15 mouse cellular contexts compared by ENCODE assay signal in the genomic region with DNA sequence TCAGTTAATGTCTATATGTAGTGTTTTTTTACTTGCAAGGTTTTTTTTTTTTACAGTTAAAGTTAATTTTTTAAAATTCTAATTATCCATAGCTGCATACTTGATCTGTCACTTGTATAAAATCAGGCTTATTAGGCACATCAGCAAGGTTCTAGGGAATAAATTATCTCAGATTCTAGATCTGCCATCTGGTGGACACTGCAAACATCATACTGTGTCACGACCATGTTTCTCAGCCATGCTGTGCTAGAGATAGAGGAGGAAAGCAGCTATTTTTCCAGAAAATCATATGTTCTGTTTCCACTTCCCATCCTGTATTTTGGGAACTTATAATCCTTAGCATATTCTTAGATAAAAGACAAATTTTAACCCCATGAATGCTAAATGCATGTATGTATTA.
DNase-seq lines count a peak whose midpoint lies in the region; ATAC-seq and TF ChIP-seq lines count a peak whose summit lies in the region.
"Had no signal": no experiment of that assay in that cellular context is flagged by ENCODE, and none has a peak within 500 bp of the region (broad histone marks: within the 10 kb centered on the region; RNA-seq: fewer than 3 reads in every experiment).

No protein-coding gene starts in this region.

- no peak overlapping the region for H3K9ac ChIP-seq in heart, postnatal 0 days (replicated peaks; ENCODE audit: low read depth, low read length)
- no peak overlapping the region for H3K9ac ChIP-seq in lung, embryonic 14.5 days
- H3K9ac ChIP-seq in lung, postnatal 0 days (replicated peaks; ENCODE audit: low read depth) = no peak overlapping the region
- H3K9ac ChIP-seq: limb, embryonic 13.5 days; lung, embryonic 15.5 days; neural tube, embryonic 13.5 days had no signal

- ATAC-seq in heart, postnatal 0 days (ENCODE audit: insufficient read depth, low read depth) = no peak
- ATAC-seq in lung, embryonic 14.5 days (ENCODE audit: insufficient read depth) = no peak
- ATAC-seq in lung, postnatal 0 days = no peak
- ATAC-seq: CD4-positive, CD25-positive, alpha-beta regulatory T cell, adult 4 months had no signal

- TF ChIP-seq EP300 in heart, postnatal 0 days (IDR thresholded peaks at IDR 0.05; ENCODE audit: low read depth) = no peak
- TF ChIP-seq EP300 in lung, postnatal 0 days (IDR thresholded peaks at IDR 0.05) = no peak

- 32% methylated on average over 1 of the region's 1 CpGs for WGBS in heart, postnatal 0 days
- WGBS in lung, embryonic 14.5 days = 31% methylated on average over 1 of the region's 1 CpGs
- WGBS in lung, postnatal 0 days = 43% methylated on average over 1 of the region's 1 CpGs

- H3K36me3 ChIP-seq in heart, postnatal 0 days (replicated peaks; ENCODE audit: control insufficient read depth, insufficient read depth, low read length) = no peaks in the 10 kb centered on the region
- H3K36me3 ChIP-seq in lung, embryonic 14.5 days (ENCODE audit: insufficient read depth) = no peaks in the 10 kb centered on the region
- H3K36me3 ChIP-seq in lung, postnatal 0 days (ENCODE audit: insufficient read depth, low read length) = no peaks in the 10 kb centered on the region
- H3K36me3 ChIP-seq: limb, embryonic 13.5 days; lung, embryonic 15.5 days; neural tube, embryonic 13.5 days had no signal

- no peaks in the 10 kb centered on the region for H3K27me3 ChIP-seq in heart, postnatal 0 days (ENCODE audit: control insufficient read depth, insufficient read depth, low read length)
- no peaks in the 10 kb centered on the region for H3K27me3 ChIP-seq in lung, embryonic 14.5 days (ENCODE audit: insufficient read depth, low read length)
- no peaks in the 10 kb centered on the region for H3K27me3 ChIP-seq in lung, postnatal 0 days (replicated peaks; ENCODE audit: insufficient read depth, low read length)
- H3K27me3 ChIP-seq: limb, embryonic 13.5 days; lung, embryonic 15.5 days; neural tube, embryonic 13.5 days had no signal

- no peak overlapping the region for H3K4me3 ChIP-seq in heart, postnatal 0 days (ENCODE audit: low read depth, low read length)
- no peak overlapping the region for H3K4me3 ChIP-seq in lung, embryonic 14.5 days (ENCODE audit: low read depth, low read length)
- no peak overlapping the region for H3K4me3 ChIP-seq in lung, postnatal 0 days (ENCODE audit: low read depth, low read length)
- H3K4me3 ChIP-seq: limb, embryonic 13.5 days; lung, embryonic 15.5 days; neural tube, embryonic 13.5 days had no signal

- no peak for DNase-seq in heart, postnatal 0 days (ENCODE audit: low spot score)
- DNase-seq in heart, postnatal 25 days (ENCODE audit: low spot score) = no peak
- DNase-seq in lung, embryonic 14.5 days = peak; percentile 1
- no peak for DNase-seq in lung, postnatal 0 days (ENCODE audit: low spot score)
- peak; percentile 2 for DNase-seq in embryo, embryonic 11 days
- peak; percentile 8 for DNase-seq in retina, postnatal 1 day
- DNase-seq in ovary, postnatal 10 days (ENCODE audit: low spot score) = no peak
- DNase-seq: adrenal gland, adult 2 months; kidney, postnatal 36 days; right cerebral cortex, postnatal 25 days; thymus, postnatal 25 days had no signal

- H3K4me1 ChIP-seq in heart, postnatal 0 days (ENCODE audit: control insufficient read depth, insufficient read depth) = no peaks in the 10 kb centered on the region
- no peaks in the 10 kb centered on the region for H3K4me1 ChIP-seq in lung, embryonic 14.5 days (ENCODE audit: insufficient read depth)
- H3K4me1 ChIP-seq in lung, postnatal 0 days (ENCODE audit: insufficient read depth, low read depth, low read length) = no peaks in the 10 kb centered on the region
- H3K4me1 ChIP-seq: limb, embryonic 13.5 days; lung, embryonic 15.5 days; neural tube, embryonic 13.5 days had no signal

- H3K27ac ChIP-seq in heart, postnatal 0 days (ENCODE audit: low read depth) = no peak overlapping the region
- H3K27ac ChIP-seq in lung, embryonic 14.5 days (ENCODE audit: low read depth) = no peak overlapping the region
- no peak overlapping the region for H3K27ac ChIP-seq in lung, postnatal 0 days (ENCODE audit: low read length)
- H3K27ac ChIP-seq: limb, embryonic 13.5 days; lung, embryonic 15.5 days; neural tube, embryonic 13.5 days had no signal

- intact Hi-C loops in heart, postnatal 25 days (cut with DNase I) = no loop called here

- no peak overlapping the region for H3K4me2 ChIP-seq in heart, postnatal 0 days (ENCODE audit: low read depth, low read length)
- H3K4me2 ChIP-seq in lung, embryonic 14.5 days = no peak overlapping the region
- no peak overlapping the region for H3K4me2 ChIP-seq in lung, postnatal 0 days (replicated peaks; ENCODE audit: low read depth, low read length)
- H3K4me2 ChIP-seq: limb, embryonic 13.5 days; lung, embryonic 15.5 days; neural tube, embryonic 13.5 days had no signal

- H3K9me3 ChIP-seq in heart, postnatal 0 days (replicated peaks; ENCODE audit: control insufficient read depth, low read length) = no peaks in the 10 kb centered on the region
- H3K9me3 ChIP-seq in lung, embryonic 14.5 days (ENCODE audit: low read depth, low read length) = no peaks in the 10 kb centered on the region
- H3K9me3 ChIP-seq in lung, postnatal 0 days (ENCODE audit: low read length) = no peaks in the 10 kb centered on the region
- H3K9me3 ChIP-seq: limb, embryonic 13.5 days; lung, embryonic 15.5 days; neural tube, embryonic 13.5 days had no signal

- TF ChIP-seq CTCF in heart, postnatal 0 days (IDR thresholded peaks at IDR 0.05; ENCODE audit: low read depth) = peak; percentile 9; the same call in 1 of the 2 replicates
- no peak; the same call in 1 of the 2 replicates for TF ChIP-seq CTCF in lung, embryonic 14.5 days (IDR thresholded peaks at IDR 0.05; ENCODE audit: low read depth)
- no peak for TF ChIP-seq CTCF in lung, postnatal 0 days (IDR thresholded peaks at IDR 0.05)

Comparison
In these comparisons a context has a peak if more than half of its experiments do, and no peak if none do; other contexts are left out.
1. DNase-seq: peak in lung, embryonic 14.5 days (single experiment), embryo, embryonic 11 days (single experiment) and retina, postnatal 1 day (single experiment); none in heart, postnatal 0 days (single experiment), heart, postnatal 25 days (single experiment), lung, postnatal 0 days (single experiment) and ovary, postnatal 10 days (single experiment).